Mouse (Mus musculus) right cerebral cortex, adult 2 months (tissue): ENCODE measurements around the gene Stard3.

Experiments used
- DNase-seq, 2 experiments: peaks; one replicate each; pipeline ENCODE4 v3.0.0; 2021 to 2022; ENCODE audit warnings: low spot score in 2 of 2

Gene Stard3

GRCm38 (mm10) chr11:98329081-98329959 lies 28.8 kb upstream of the Stard3 start, which contains the start of gene Neurod2:
Gene Neurod2, minus strand, starts transcription at chr11:98329648.
- peak; percentile 80 to 81 for DNase-seq

- DNase-seq = no peak
Measured at GRCm38 (mm10) chr11:98329960-98330744, 28.0 kb upstream of the Stard3 start.

GRCm38 (mm10) chr11:98330745-98331204 lies 27.4 kb upstream of the Stard3 start:
- DNase-seq = no peak

- no peak for DNase-seq
Measured at GRCm38 (mm10) chr11:98331401-98331800, 26.8 kb upstream of the Stard3 start.

DNA sequence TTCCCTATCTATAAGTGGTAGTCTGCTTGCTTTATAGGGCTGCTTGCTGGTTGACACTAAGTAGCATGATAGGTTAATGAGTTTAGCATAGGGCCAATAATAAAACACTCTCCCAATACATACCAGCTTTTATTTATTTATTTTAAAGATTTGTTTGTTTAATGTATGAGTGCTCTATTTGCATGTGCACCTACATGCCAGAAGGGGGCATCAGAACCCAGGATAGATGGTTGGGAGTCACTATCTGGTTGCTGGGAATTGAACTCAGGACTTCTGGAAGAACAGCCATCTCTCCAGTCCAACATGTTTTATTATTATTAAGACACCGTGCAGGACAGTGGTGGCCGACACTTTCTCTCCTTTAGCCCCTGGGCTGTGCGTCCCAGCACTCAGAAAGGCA lies 26.0 kb upstream of the Stard3 start:
- no peak for DNase-seq

DNA sequence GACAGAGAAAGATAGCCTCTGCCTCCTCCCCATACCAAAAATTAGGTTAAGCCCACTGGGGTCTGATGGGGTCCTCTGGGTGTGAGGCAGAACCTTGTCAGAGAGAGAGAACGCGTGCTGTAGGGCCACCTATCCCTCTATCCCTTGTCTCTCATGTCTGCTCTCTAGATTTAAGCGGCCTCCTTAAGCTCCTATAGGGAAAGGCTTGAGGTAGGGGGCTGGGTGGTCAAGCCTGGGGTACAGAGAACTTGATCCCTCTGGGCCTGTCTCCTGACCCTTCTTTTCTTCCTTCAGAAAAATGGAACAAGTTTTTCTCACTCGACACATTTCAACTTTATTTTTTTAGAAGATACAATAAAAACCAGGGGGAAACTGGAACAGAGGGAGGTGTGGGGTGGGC lies 25.3 kb upstream of the Stard3 start:
- no peak for DNase-seq

- peak in 1 of 2 experiments; percentile 44 for DNase-seq
Measured at GRCm38 (mm10) chr11:98333263-98333696, 24.9 kb upstream of the Stard3 start.

- DNase-seq = peak in 1 of 2 experiments; percentile 36
Measured at GRCm38 (mm10) chr11:98333981-98334741, 24.0 kb upstream of the Stard3 start.

DNA sequence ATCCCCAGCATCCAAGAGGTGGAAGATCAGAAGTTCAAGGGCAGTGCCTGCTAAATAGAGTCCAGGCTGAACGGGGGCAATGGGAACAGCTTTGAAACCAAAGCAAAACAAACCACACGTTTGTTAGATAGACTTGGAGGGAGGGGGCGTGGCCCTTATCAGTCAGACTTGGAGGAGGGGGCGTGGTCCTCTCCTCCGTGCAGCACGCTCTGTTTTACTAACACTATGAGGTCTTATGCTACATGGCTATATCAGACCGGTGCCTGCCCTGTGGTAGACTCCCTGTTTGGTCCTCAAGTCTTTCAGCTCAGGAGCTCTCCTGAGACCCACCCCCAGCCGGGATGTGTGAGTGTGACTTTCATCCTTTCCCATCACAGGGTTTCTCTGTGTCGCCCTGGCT lies 22.9 kb upstream of the Stard3 start:
- no peak for DNase-seq

DNA sequence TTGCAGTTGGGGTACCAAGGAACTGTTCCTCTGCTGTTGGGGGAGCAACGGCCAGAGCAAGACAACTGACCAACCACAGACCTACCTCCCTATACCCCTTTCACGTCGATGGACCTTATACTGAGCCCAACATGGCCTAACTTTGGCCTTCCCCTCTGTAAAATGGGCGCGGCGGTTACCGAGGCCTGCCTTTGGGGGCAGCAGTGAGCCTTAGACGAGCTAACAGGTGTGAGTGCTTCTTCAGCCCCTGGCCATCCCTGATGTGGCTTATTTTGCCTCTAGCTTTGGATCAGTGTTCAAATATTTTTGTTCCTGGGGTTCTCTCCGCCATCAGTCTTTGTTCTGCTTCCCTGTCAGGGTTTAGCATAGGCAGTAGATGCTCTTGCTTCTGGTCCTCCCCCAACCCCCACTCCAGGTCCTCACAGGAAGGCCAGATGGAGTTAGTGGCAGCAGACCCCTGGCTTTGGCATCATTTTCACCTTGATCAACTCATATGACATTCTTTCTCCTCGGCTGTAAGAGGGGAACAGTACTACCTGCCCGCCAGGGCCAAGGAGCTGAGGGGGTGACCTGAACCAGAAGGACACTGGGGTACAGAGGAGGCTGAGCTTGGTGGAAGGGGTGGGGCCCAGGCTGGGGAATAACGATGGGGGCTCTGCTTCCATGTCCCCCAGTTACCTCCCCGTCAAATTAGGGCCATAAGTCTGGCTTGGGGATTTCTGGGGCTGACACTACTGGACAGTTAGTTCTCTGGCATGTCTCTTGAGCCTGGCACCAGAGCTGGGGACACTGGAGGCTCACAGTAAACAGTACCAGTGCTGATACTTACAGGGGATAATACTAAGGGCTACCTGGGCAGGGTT lies 21.7 kb upstream of the Stard3 start:
- no peak for DNase-seq

DNA sequence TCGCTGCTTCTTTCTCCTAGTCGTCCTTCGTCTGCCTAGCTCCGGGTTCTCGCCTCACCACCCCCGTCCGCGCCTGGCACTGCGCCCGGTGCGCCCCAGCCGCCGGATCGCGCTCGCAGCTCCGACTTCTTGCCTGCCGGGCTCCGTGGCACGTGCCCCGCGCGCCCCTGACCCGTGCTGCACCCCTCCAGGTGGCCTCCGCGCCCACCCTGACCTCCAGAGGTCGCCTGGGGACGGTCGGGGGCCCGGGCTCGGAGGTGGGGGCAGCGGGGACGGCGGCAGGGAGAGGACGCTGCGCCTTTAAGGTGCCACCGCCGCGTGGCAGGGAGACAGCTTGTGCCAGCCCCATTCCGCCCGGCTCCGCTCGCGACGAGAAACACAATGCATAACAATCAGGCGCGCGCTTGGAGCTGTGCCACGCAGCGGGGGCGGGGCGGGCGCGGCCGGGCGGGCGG lies 19.6 kb upstream of the Stard3 start:
- DNase-seq = peak; percentile 80 to 82

DNA sequence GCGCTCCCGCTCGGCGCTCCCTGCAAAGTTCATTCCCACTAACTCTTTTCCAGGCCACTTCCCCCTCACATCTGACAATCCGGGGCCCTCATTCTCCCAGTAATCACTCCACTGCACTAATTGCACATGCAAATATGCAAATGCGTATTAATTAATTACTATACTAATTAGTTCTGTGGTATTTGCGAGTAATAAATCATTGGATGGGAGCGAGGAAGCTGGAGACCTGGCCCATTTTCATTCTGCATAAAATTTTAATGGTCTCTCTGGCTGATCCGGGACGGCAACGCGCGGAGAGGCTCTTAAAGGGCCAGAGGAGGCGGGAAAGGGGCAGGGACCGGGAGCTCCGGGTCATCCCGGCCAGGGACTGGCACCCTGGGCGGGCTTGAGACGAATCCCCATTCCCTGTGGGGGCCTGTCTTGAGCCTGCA lies 19.1 kb upstream of the Stard3 start:
- no peak for DNase-seq

GRCm38 (mm10) chr11:98339679-98340287 lies 18.4 kb upstream of the Stard3 start:
- DNase-seq = no peak

- no peak for DNase-seq
Measured at GRCm38 (mm10) chr11:98340597-98340996, 17.6 kb upstream of the Stard3 start.

GRCm38 (mm10) chr11:98341174-98341573 lies 17.0 kb upstream of the Stard3 start:
- DNase-seq = no peak

DNA sequence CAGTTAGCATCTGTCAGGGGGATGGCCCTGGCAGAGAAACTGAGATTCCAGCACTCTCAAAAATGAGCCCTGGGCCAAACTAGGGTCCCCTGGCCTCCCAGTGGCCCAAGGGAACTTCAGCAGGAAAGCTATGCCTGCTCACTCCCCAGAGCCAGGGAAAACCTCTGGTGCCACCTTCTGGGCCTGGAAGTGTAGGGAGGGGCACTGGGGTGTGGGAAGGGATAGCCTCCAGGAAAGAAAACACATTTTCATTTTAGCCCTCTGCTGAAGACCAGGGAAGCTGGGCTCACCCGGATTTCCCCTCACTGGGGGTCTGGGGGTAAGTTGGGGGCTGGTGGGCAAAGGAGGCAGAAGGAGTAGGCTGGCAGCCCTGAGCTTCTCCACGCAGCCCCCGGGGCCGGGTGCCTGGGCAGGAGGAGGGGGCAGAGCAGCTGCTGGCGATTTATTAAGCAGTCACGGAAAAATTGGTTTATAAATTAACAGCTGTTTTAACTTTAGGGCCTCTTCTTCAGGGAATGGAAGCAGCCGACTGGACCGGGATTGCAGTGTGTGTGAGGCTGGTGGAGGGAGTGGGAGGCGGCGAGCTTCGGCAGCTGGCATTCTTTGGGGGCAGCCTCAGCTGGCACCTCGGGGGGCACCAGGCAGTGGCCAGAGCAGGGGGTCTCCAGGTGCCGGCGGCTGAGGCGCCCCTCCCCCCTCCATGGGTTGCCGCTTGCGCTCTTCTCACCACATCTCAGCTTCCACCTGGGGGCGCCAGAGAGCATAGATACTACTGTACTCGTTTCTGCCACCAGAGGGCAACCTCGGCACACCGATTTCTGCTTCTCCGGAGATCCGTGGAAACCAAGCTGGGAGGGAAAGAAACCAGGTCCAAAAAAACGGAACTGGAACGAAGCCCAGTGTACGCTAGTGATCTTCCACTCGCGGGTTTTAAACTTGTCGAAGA lies 15.9 kb upstream of the Stard3 start:
- peak; percentile 99 to 100 for DNase-seq

DNA sequence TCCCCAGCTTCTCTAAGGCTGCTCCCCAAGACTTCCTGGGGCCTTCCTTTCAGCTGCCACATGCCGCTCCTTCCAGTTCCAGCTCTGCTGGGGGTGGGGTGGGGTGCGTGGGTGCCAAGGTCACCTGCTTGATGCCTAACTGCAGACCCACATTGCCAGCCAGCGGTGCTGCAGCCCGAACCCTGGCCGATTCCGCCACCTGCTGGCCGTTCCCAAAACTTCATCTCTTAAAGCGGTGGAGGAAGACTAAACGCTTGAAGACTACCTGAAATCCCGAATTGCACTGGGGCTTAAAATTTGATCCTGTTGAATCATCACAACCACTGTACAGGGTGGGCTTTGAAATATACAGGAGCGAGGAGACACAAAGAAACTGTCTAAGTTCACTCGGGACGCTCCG lies 12.9 kb upstream of the Stard3 start:
- peak; percentile 88 to 92 for DNase-seq

DNA sequence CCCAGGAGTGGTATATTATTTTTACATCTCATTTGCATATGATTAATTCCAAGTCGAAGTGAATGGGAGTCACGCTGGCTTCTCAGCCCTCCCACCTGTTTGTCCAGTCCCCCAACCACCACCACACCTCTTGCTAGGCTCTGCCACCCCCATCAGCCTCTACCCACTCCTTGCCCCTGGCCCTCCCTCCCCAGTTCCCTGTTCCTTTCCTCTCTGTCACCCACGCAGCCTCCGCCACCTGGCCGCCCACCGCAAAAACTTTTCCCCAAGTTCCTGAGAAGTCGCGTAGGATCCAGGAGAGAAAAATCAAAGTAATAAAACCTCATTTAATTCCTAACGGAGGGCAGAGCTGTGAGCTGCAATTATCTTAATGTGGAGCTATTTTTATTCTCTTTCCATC lies 12.0 kb upstream of the Stard3 start:
- peak; percentile 56 to 74 for DNase-seq
